Mouse (Mus musculus) MN1 (cell line): ENCODE measurements around the gene D330020A13Rik.
"Not testable (repeated sequence)": the region's sequence is repeated elsewhere in the genome, so short reads cannot be mapped to it uniquely, and the experiment has no call there.

Experiments used
- DNase-seq: peaks from one replicate; pipeline ENCODE4 v3.0.0-alpha.2; 2016; ENCODE audit warnings: low spot score

The D330020A13Rik gene

GRCm38 (mm10) chr6:120296589-120296988 lies 2.4 kb downstream of the D330020A13Rik start:
- not testable (repeated sequence) for DNase-seq

GRCm38 (mm10) chr6:120301137-120301536 lies 7.0 kb downstream of the D330020A13Rik start:
- DNase-seq, result peak; percentile 61

- peak; percentile 16 for DNase-seq
Measured at GRCm38 (mm10) chr6:120302755-120303316, 8.7 kb downstream of the D330020A13Rik start.

DNA sequence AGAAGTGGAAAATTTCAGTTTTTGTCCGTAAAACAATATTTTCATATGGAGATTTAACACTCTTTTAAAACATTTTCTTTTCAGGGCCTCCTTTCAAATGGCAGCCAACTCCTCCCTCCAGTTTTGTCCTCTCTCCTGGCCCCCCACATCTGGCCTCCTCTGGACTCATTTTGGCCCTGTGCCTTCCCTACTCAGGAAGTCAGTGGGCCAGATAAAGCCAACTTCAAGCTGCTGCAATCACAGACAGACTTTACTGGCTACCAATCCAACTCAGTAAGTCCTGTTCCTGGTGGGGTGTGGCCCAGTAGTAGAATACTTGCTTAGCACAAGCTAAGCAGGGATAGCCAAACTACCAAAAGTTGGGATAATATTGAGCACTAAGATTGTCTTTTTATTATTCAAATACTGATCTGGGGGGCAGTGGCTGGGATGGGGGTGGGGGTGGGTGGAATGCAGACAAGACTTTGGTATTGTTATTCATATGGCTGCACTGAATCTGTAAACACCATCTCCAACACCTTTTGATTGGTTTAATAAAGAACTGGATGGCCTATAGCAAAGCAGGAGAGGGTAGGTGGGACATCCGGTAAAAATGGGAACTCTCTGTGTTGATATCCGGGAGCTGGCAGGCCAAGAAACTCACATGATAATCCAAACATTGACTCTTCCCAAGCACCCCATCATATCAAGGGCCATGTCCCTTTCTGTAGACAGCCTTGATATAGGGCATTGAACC lies 12.9 kb downstream of the D330020A13Rik start:
- DNase-seq, result no peak

- DNase-seq, result no peak
Measured at GRCm38 (mm10) chr6:120309338-120309737, 15.2 kb downstream of the D330020A13Rik start.

GRCm38 (mm10) chr6:120309787-120310186 lies 15.6 kb downstream of the D330020A13Rik start:
- DNase-seq, result no peak

- DNase-seq, result no peak
Measured at GRCm38 (mm10) chr6:120312443-120312842, 18.3 kb downstream of the D330020A13Rik start.

- DNase-seq, result no peak
Measured at GRCm38 (mm10) chr6:120318303-120318940, 24.3 kb downstream of the D330020A13Rik start.

- no peak for DNase-seq
Measured at GRCm38 (mm10) chr6:120319129-120319528, 25.0 kb downstream of the D330020A13Rik start.

DNA sequence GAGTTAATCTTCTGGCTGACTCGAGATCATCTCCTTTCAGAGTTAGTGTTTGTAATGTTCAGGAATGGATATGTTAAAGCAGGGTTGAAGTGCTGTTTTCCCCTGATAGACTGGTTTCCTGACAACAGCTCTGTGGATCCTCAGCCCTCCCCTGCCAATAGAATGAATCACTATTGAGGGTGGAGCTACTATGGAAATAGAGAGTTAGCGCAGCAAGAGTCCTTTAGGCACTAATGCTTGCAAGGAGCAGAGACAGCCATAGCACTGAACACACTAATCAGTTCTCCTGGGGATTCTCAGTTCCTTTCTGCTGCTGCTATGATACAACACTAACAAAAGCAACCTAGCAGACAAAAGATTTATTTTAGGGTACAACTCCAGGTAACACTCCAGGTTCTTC lies 26.2 kb downstream of the D330020A13Rik start:
- DNase-seq, result peak; percentile 9

DNA sequence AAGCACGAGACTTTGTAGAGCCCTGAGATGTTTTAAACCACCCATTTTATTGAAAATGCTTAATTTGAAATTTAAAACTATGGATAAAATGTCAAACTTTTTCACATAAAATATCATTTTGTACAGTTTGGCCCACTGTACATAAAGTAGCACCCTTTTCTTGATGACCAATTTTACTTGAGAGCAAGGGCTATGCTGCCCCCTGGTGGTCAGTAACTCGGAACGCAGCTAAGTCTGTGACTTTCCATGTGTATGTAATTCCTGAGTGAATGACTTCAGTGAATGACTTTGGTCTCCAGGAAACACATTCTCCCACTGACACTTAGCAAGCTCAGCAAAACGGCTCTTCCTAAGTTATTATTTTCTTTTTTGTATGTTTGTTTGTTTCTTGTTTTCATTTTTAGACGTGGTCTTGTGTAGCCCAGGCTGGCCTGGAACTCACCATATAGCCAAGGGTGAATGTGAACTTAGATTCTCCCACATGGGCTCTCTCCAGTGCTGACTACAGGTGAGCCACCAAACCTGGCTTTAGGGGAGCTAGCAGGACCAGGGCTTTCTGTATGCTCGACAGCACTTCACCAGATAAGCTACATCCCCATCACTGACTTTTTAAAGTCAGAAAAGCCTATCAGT lies 30.2 kb downstream of the D330020A13Rik start:
- DNase-seq, result peak; percentile 82

DNA sequence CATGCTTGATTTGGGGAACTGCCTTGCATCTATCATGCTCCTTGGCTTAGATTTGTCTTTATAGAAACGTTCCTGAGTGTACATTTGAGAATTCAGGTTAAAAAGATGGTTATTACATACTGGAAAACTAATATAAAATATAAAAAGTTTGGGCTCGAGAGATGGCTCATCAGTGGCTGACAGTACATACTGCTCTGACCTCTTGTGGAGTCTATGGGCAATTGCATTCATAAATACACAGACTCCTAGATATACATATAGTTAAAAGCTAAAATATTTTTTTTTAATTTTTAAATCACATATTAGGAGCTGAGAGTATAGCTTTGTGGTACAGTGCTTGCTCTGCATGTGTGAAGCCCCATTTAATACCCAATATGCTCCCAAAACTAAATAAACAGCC lies 38.2 kb downstream of the D330020A13Rik start:
- DNase-seq, result no peak

DNA sequence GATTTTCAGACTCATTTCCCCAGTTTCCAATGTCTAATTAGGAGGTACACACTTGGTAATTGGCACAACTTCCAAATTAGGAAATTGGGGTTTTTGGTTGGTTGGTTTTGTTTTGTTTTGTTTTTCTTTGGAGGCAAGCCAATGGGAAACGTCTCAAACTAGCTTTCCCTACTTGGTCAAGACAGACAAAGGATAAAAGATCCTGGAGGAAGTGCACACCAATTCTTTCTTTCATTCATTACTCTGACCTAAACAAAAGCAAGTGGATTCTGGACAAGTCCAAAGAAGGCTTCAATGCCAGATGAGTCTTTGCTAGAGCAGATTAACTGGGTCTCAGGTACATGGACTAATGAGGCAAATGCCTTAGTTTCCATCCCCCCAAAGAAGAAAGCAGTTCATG lies 49.8 kb downstream of the D330020A13Rik start:
- DNase-seq, result no peak
